Comparison of ENCODE assay signal across 22 mouse cellular contexts in genomic region chr1:128328218-128328617, GRCm38 (mm10). TPM values are rescaled to one million over a fixed set of nuclear protein-coding genes. Genes with fewer than 3 reads are reported as not detected.
DNase-seq lines count a peak whose midpoint lies in the region; ATAC-seq and TF ChIP-seq lines count a peak whose summit lies in the region.
"Had no signal": no experiment of that assay in that cellular context is flagged by ENCODE, and none has a peak within 500 bp of the region (broad histone marks: within the 10 kb centered on the region; RNA-seq: fewer than 3 reads in every experiment).

Gene Lct (minus strand): TSS chr1:128328318.

- 58% methylated on average over 3 of the region's 3 CpGs for WGBS in intestine, postnatal 0 days
- WGBS in midbrain, embryonic 11.5 days = 86% methylated on average over 3 of the region's 3 CpGs

- DNase-seq in layer of hippocampus, adult 8-10 months (ENCODE audit: low spot score in 2 of 2) = no peak
- DNase-seq in layer of hippocampus, adult 9-10 months (ENCODE audit: low spot score) = no peak
- DNase-seq in layer of hippocampus, postnatal 25 days (ENCODE audit: extremely low spot score in 1 of 2, low spot score in 1 of 2) = no peak
- DNase-seq in left cerebral cortex, adult 11 months (ENCODE audit: low spot score) = no peak
- no peak for DNase-seq in midbrain, embryonic 11.5 days (ENCODE audit: low spot score, missing footprints)
- DNase-seq: adrenal gland, postnatal 14 days; cerebellum, adult 11-12 months; cerebellum, adult 9-10 months; cerebellum, postnatal 25 days; gastrocnemius, postnatal 10 days; heart, adult 18-20 months; heart, postnatal 10 days; heart, postnatal 4 days had no signal

- no peaks in the 10 kb centered on the region for H3K9me3 ChIP-seq in intestine, postnatal 0 days (ENCODE audit: control insufficient read depth)
- no peaks in the 10 kb centered on the region for H3K9me3 ChIP-seq in midbrain, embryonic 11.5 days (ENCODE audit: control insufficient read depth, low read length)
- H3K9me3 ChIP-seq: embryonic facial prominence, embryonic 13.5 days; forebrain, embryonic 12.5 days; heart, embryonic 10.5 days had no signal

- TF ChIP-seq CTCF in intestine, postnatal 0 days (IDR thresholded peaks at IDR 0.05; ENCODE audit: low read depth) = no peak

- H3K4me3 ChIP-seq in intestine, postnatal 0 days (ENCODE audit: low read depth, low read length) = peak within 1 kb of the TSS; percentile 32
- no peak within 1 kb of the TSS for H3K4me3 ChIP-seq in midbrain, embryonic 11.5 days (ENCODE audit: low read depth, low read length)
- H3K4me3 ChIP-seq: embryonic facial prominence, embryonic 13.5 days; forebrain, embryonic 12.5 days; heart, embryonic 10.5 days had no signal

- H3K27me3 ChIP-seq in intestine, postnatal 0 days (replicated peaks; ENCODE audit: control insufficient read depth, insufficient read depth, low read length) = no peaks in the 10 kb centered on the region
- no peaks in the 10 kb centered on the region for H3K27me3 ChIP-seq in midbrain, embryonic 11.5 days (ENCODE audit: control insufficient read depth, insufficient read depth, low read length)
- H3K27me3 ChIP-seq: CH12.LX; embryonic facial prominence, embryonic 13.5 days; forebrain, embryonic 12.5 days; Patski had no signal

- H3K4me2 ChIP-seq in intestine, postnatal 0 days (replicated peaks; ENCODE audit: low read depth) = peak within 1 kb of the TSS; percentile 52
- H3K4me2 ChIP-seq in midbrain, embryonic 11.5 days = no peak within 1 kb of the TSS
- H3K4me2 ChIP-seq: embryonic facial prominence, embryonic 13.5 days; forebrain, embryonic 12.5 days had no signal

- peaks cover 24% of the 10 kb centered on the region for H3K36me3 ChIP-seq in intestine, postnatal 0 days (ENCODE audit: control insufficient read depth, insufficient read depth)
- peaks cover 7% of the 10 kb centered on the region; the same call in 1 of the 2 replicates for H3K36me3 ChIP-seq in midbrain, embryonic 11.5 days (ENCODE audit: control insufficient read depth, insufficient read depth, low read length)

- no peaks in the 10 kb centered on the region for H3K4me1 ChIP-seq in intestine, postnatal 0 days (replicated peaks; ENCODE audit: control insufficient read depth, insufficient read depth, low read length)
- no peaks in the 10 kb centered on the region for H3K4me1 ChIP-seq in midbrain, embryonic 11.5 days (ENCODE audit: control insufficient read depth, insufficient read depth, low read length)
- H3K4me1 ChIP-seq: embryonic facial prominence, embryonic 13.5 days; forebrain, embryonic 12.5 days had no signal

- ATAC-seq in intestine, postnatal 0 days = no peak
- no peak for ATAC-seq in midbrain, embryonic 11.5 days (ENCODE audit: low FRiP score)
- ATAC-seq: activated CD4-positive, CD25-positive, alpha-beta regulatory T cell, adult 4 months; forebrain, embryonic 16.5 days; Patski had no signal

- peak within 1 kb of the TSS; percentile 28; the same call in 1 of the 2 replicates for H3K27ac ChIP-seq in intestine, postnatal 0 days (ENCODE audit: low read depth, low read length)
- no peak within 1 kb of the TSS for H3K27ac ChIP-seq in midbrain, embryonic 11.5 days (ENCODE audit: low read depth, low read length)
- H3K27ac ChIP-seq: embryonic facial prominence, embryonic 13.5 days; forebrain, embryonic 12.5 days; heart, embryonic 10.5 days had no signal

- H3K9ac ChIP-seq in intestine, postnatal 0 days (ENCODE audit: low read depth, low read length) = peak within 1 kb of the TSS; percentile 31; the same call in 1 of the 2 replicates
- no peak within 1 kb of the TSS for H3K9ac ChIP-seq in midbrain, embryonic 11.5 days (ENCODE audit: low read length)
- H3K9ac ChIP-seq: embryonic facial prominence, embryonic 13.5 days; forebrain, embryonic 12.5 days had no signal

RNA-seq across cellular contexts. Expression of gene Lct, which starts in this region (rescaled TPM):
- 10 to 100 TPM; 40.7 to 57.6 (median 47.9) TPM for total RNA-seq in layer of hippocampus, adult 8-10 months (2022)
- 119 and 136 TPM in 2 replicates for polyA plus RNA-seq in intestine, postnatal 0 days (2015; fragmentation: Nextera tagmentation; extraction: Ambion mirVana)
- 10 to 100 TPM; 61.6 to 63.3 TPM for total RNA-seq in layer of hippocampus, postnatal 25 days (2021)
- polyA plus RNA-seq in midbrain, embryonic 11.5 days (2014; fragmentation: Nextera tagmentation; extraction: Ambion mirVana) = 0.40 TPM in 1 of 2 replicates, not detected in the other
- total RNA-seq: adrenal gland, adult 18-20 months; heart, adult 18-20 months had no signal

Comparison
In these comparisons a context has a peak if more than half of its experiments do, and no peak if none do; other contexts are left out.
1. RNA of gene Lct (polyA plus RNA-seq): 119 to 136 TPM in intestine, postnatal 0 days; 0.40 TPM in midbrain, embryonic 11.5 days; every median in the first group is over 10 times any median in the second.